Comparison of ENCODE assay signal across 8 mouse cellular contexts in the genomic region with DNA sequence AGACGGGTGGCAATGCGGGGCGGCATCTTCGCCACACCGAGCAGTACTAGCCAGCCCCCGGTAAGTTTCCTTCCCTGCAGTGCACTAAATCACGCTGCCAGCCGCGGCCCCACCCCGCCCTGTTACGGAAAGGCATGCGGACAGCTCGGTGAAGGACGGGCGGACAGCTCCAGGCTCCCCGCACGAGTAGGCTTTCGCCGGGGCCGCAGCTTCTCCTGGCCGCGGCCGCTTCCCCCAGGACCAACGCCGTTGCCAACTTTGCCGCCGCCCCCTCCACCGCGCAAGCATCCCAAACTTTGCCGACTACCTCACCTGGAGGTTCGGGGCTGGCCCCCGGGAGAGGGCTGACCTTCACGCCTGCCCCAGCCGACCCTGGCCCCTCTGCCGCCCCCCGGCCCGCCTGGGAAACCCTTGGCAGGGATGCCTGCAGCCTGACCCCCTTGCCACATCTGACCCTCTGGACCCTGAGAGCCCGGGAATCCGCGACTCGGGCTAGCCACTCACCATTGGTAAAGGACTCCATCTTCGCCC. TPM values are rescaled to one million over a fixed set of nuclear protein-coding genes. Genes with fewer than 3 reads are reported as not detected.
A peak's percentile ranks its signal among the peaks of the same experiment; 100 is the strongest.
DNase-seq lines count a peak whose midpoint lies in the region; ATAC-seq and TF ChIP-seq lines count a peak whose summit lies in the region.

No protein-coding gene starts in this region.

- peak overlapping the region; percentile 50 for H3K4me2 ChIP-seq in kidney, embryonic 14.5 days (replicated peaks; ENCODE audit: low read depth, low read length)
- H3K4me2 ChIP-seq in neural tube, embryonic 14.5 days (ENCODE audit: low read depth, low read length): peak overlapping the region; percentile 66

- H3K27ac ChIP-seq in kidney, embryonic 14.5 days (ENCODE audit: low read depth, low read length): peak overlapping the region; percentile 100
- H3K27ac ChIP-seq in neural tube, embryonic 14.5 days (ENCODE audit: low read depth, low read length): peak overlapping the region; percentile 100

- peak overlapping the region; percentile 94 for H3K4me3 ChIP-seq in kidney, embryonic 14.5 days (ENCODE audit: low read length)
- peak overlapping the region; percentile 97 for H3K4me3 ChIP-seq in lung, adult 2 months (replicated peaks; ENCODE audit: extremely low read depth, low read depth, low read length)
- peak overlapping the region; percentile 91 for H3K4me3 ChIP-seq in neural tube, embryonic 14.5 days (ENCODE audit: low read depth, low read length)

- peak; percentile 56 to 71 for DNase-seq in urinary bladder, adult 18-20 months (ENCODE audit: low spot score in 2 of 2)
- DNase-seq in urinary bladder, postnatal 4 days (ENCODE audit: low spot score in 2 of 2): no peak
- DNase-seq in embryo, embryonic 11 days: peak; percentile 66
- DNase-seq in heart, adult 9 months (ENCODE audit: low spot score in 2 of 2): peak; percentile 69 to 72
- DNase-seq in lung, adult 2 months: peak; percentile 65
- DNase-seq in urinary bladder, postnatal 36 days (ENCODE audit: low spot score in 2 of 2): peak; percentile 52 to 76

- TF ChIP-seq CTCF in lung, adult 2 months (IDR thresholded peaks at IDR 0.05; ENCODE audit: insufficient read depth, low read length): no peak

- no peak for TF ChIP-seq POLR2A in lung, adult 2 months (IDR thresholded peaks at IDR 0.05; ENCODE audit: borderline replicate concordance, extremely low read depth, low read depth, low read length)

- ATAC-seq in kidney, embryonic 14.5 days (ENCODE audit: low FRiP score, low TSS enrichment): peak; percentile 6
- ATAC-seq in neural tube, embryonic 14.5 days (ENCODE audit: low read depth): peak; percentile 15

- peak overlapping the region; percentile 93 for H3K9ac ChIP-seq in kidney, embryonic 14.5 days (ENCODE audit: low read depth, low read length)
- peak overlapping the region; percentile 97 for H3K9ac ChIP-seq in neural tube, embryonic 14.5 days (replicated peaks; ENCODE audit: low read depth, low read length)

- H3K36me3 ChIP-seq in kidney, embryonic 14.5 days (ENCODE audit: control insufficient read depth, insufficient read depth, low read length): no peaks in the 10 kb centered on the region
- no peaks in the 10 kb centered on the region for H3K36me3 ChIP-seq in neural tube, embryonic 14.5 days (ENCODE audit: control insufficient read depth, insufficient read depth, low read length)

- no peaks in the 10 kb centered on the region for H3K27me3 ChIP-seq in kidney, embryonic 14.5 days (ENCODE audit: control insufficient read depth, insufficient read depth, low read length)
- H3K27me3 ChIP-seq in neural tube, embryonic 14.5 days (ENCODE audit: control insufficient read depth, insufficient read depth, low read length): no peaks in the 10 kb centered on the region; the same call in 1 of the 2 replicates

- under 1% methylated on average over 39 of the region's 42 CpGs for WGBS in kidney, embryonic 14.5 days
- WGBS in lung, adult 2 months: under 1% methylated on average over 42 of the region's 42 CpGs
- under 1% methylated on average over 42 of the region's 42 CpGs for WGBS in neural tube, embryonic 14.5 days

- H3K9me3 ChIP-seq in kidney, embryonic 14.5 days (ENCODE audit: control insufficient read depth, low read length): no peaks in the 10 kb centered on the region
- no peaks in the 10 kb centered on the region for H3K9me3 ChIP-seq in neural tube, embryonic 14.5 days (ENCODE audit: control insufficient read depth, low read length)

- H3K4me1 ChIP-seq in kidney, embryonic 14.5 days (ENCODE audit: control insufficient read depth, insufficient read depth, low read length): peaks cover 3% of the 10 kb centered on the region; the same call in 1 of the 2 replicates
- H3K4me1 ChIP-seq in lung, adult 2 months (ENCODE audit: control insufficient read depth, insufficient read depth, low read length): peaks cover 4% of the 10 kb centered on the region
- H3K4me1 ChIP-seq in neural tube, embryonic 14.5 days (ENCODE audit: control insufficient read depth, insufficient read depth, low read length): peaks cover 6% of the 10 kb centered on the region

RNA-seq across cellular contexts. Expression of gene Lnpep, which starts 0.9 kb away (rescaled TPM):
- polyA plus RNA-seq in kidney, embryonic 14.5 days (2014; fragmentation: Nextera tagmentation; extraction: Ambion mirVana): 11.3 and 12.4 TPM in 2 replicates
- 8.0 and 13.5 TPM in 2 replicates for polyA plus RNA-seq in lung, adult 2 months (2012; rRNA removed)
- 11.9 and 17.7 TPM in 2 replicates for polyA plus RNA-seq in neural tube, embryonic 14.5 days (2014; fragmentation: Nextera tagmentation; extraction: Ambion mirVana)

Comparison
In these comparisons a context has a peak if more than half of its experiments do, and no peak if none do; other contexts are left out.
1. DNase-seq: peak in urinary bladder, adult 18-20 months (2 of 2), embryo, embryonic 11 days (single experiment), heart, adult 9 months (2 of 2), lung, adult 2 months (single experiment) and urinary bladder, postnatal 36 days (2 of 2); none in urinary bladder, postnatal 4 days (0 of 2).
2. Peak in every context shown above with its lines, with median percentiles within 50 percentile points of each other: H3K4me3 ChIP-seq.